Mouse (Mus musculus) cerebellum, adult 2 months (tissue): ENCODE data around the gene Arhgap33.

Experiments used
- CTCF ChIP-seq: fragments of 200-500 bp; IDR thresholded peaks from 2 replicates; pipeline ENCODE4 v1.5.1; 2011; ENCODE audit warnings: low read depth, mild to moderate bottlenecking, control low read depth, low read length, moderate library complexity, borderline replicate concordance; ENCODE audit not compliant: insufficient read depth
- POLR2A ChIP-seq: fragments of 200-500 bp; IDR thresholded peaks from 2 replicates; pipeline ENCODE4 v1.6.1; 2011; ENCODE audit warnings: low read length, control low read depth, borderline replicate concordance; ENCODE audit not compliant: insufficient read depth

DNA sequence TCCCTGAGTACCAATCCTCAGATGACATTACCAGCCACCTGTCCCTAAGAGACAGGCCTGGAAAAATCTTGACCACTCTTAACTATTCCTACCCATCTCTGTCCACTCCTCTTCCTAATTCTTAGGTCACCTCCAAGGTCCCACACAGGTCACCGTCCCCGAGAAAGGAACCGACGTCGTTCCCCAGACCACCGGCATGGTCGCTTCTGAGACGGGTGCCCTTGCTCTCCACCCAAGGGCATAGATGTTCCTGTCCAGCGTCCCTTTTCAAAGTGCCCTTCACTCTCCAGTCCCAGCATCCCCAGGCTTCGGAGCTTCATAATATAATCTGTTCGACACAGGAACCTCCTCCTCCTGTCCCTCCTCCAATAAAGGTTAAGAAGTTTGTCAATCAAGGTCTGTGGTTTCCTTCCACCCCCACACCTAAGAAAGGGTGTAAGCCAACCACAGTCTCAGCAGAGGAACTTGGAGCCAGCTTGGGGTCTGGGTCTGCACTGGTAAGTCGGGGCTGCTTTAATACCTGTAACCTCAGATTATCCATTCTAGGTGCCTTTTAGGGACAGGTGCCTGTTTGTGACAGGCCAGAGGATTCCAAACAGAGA, 30.2 kb upstream of the Arhgap33 start, which contains the start of gene Igflr1:
- TF ChIP-seq CTCF (no peak), POLR2A (no peak)
